Mouse (Mus musculus) layer of hippocampus, postnatal 25 days (tissue): Measurements from ENCODE around the gene Stambp. TPM values are rescaled to one million over a fixed set of nuclear protein-coding genes. Genes with fewer than 3 reads are reported as not detected.

Source experiments
- DNase-seq, 2 experiments: peaks; one replicate each; pipeline ENCODE4 v3.0.0; 2022; ENCODE audit warnings: mixed read lengths in 2 of 2, low spot score in 1 of 2; ENCODE audit errors: extremely low spot score in 1 of 2
- total RNA-seq, 2 experiments: library from RNA; stranded (reverse); gene quantifications; 2 replicates each; pipeline ENCODE4 v1.2.3; 2021

Gene Stambp
- total RNA-seq, 2 experiments from 2014 or later: 34.3 to 35.6 TPM

- no peak for DNase-seq
Observed at GRCm38 (mm10) chr6:83505554-83505953, 67.0 kb downstream of the Stambp start.

GRCm38 (mm10) chr6:83503361-83503760 is 69.2 kb downstream of the Stambp start:
- no peak for DNase-seq

- no peak for DNase-seq
Observed at GRCm38 (mm10) chr6:83502656-83503055, 69.9 kb downstream of the Stambp start.

- DNase-seq: no peak
Observed at GRCm38 (mm10) chr6:83501524-83502310, 70.8 kb downstream of the Stambp start.

- DNase-seq: no peak
Observed at GRCm38 (mm10) chr6:83500462-83500861, 72.1 kb downstream of the Stambp start.

- DNase-seq: no peak
Observed at GRCm38 (mm10) chr6:83499078-83499477, 73.5 kb downstream of the Stambp start.

GRCm38 (mm10) chr6:83496753-83497710 is 75.5 kb downstream of the Stambp start:
- DNase-seq: no peak

GRCm38 (mm10) chr6:83496009-83496752 is 76.3 kb downstream of the Stambp start:
- DNase-seq: no peak

Other genes with a start within 250 kb of the Stambp start
- 1 to 10 TPM; 5.3 to 7.2 TPM for gene Mthfd2, start 246.8 kb downstream of the Stambp start, total RNA-seq
- 10 to 100 TPM; 19.3 to 19.5 TPM for gene Mob1a, start 246.7 kb downstream of the Stambp start, total RNA-seq
- 10 to 100 TPM; 49.2 to 51.6 TPM for gene Bola3, start 223.6 kb downstream of the Stambp start, total RNA-seq
- 10 to 100 TPM; 69.2 to 83.9 TPM for gene Tet3, start 113.6 kb downstream of the Stambp start, total RNA-seq
- gene Dguok, start 65.8 kb downstream of the Stambp start, total RNA-seq: 10 to 100 TPM; 29.2 to 32.0 TPM
- not detected for gene Actg2, start 36.5 kb downstream of the Stambp start, total RNA-seq
- gene Clec4f, start 83.5 kb upstream of the Stambp start, total RNA-seq: not detected
- not detected for gene Cd207, start 105.1 kb upstream of the Stambp start, total RNA-seq
- not detected for gene Vax2, start 138.5 kb upstream of the Stambp start, total RNA-seq
- gene Atp6v1b1, start 170.3 kb upstream of the Stambp start, total RNA-seq: under 1 TPM in 1 of 2 experiments, not detected in 1; 0.30 TPM
- gene Ankrd53, start 189.9 kb upstream of the Stambp start, total RNA-seq: not detected
- gene Tex261, start 203.1 kb upstream of the Stambp start, total RNA-seq: 10 to 100 TPM; 50.3 to 59.0 TPM
- gene Nagk, start 222.3 kb upstream of the Stambp start, total RNA-seq: 10 to 100 TPM; 45.1 to 45.9 TPM